Mouse (Mus musculus): ENCODE results near the gene Ddx25.
A peak's percentile ranks its signal among the peaks of the same experiment; 100 is the strongest.

Gene Ddx25

GRCm38 (mm10) chr9:35541488-35541887, 16.8 kb downstream of the Ddx25 start:
- DNase-seq (ENCODE audit: low spot score in 2 of 2): peak; percentile 59 to 64

- DNase-seq (ENCODE audit: low spot score in 2 of 2): no peak
Measured at GRCm38 (mm10) chr9:35541024-35541423, 17.3 kb downstream of the Ddx25 start.

- no peak for DNase-seq (ENCODE audit: low spot score in 2 of 2)
Measured at GRCm38 (mm10) chr9:35539001-35539750, 19.2 kb downstream of the Ddx25 start.

- DNase-seq (ENCODE audit: low spot score in 2 of 2): no peak
Measured at GRCm38 (mm10) chr9:35535876-35536275, 22.5 kb downstream of the Ddx25 start.

GRCm38 (mm10) chr9:35535110-35535509, 23.2 kb downstream of the Ddx25 start:
- peak; percentile 17 to 32 for DNase-seq (ENCODE audit: low spot score in 2 of 2)

- DNase-seq (ENCODE audit: low spot score in 2 of 2): no peak
Measured at GRCm38 (mm10) chr9:35533266-35533665, 25.1 kb downstream of the Ddx25 start.

GRCm38 (mm10) chr9:35529796-35530195, 28.5 kb downstream of the Ddx25 start:
- DNase-seq (ENCODE audit: low spot score in 2 of 2): no peak

- no peak for DNase-seq (ENCODE audit: low spot score in 2 of 2)
Measured at GRCm38 (mm10) chr9:35529141-35529540, 29.2 kb downstream of the Ddx25 start.

GRCm38 (mm10) chr9:35523941-35524411, 34.4 kb downstream of the Ddx25 start:
- peak; percentile 42 to 57 for DNase-seq (ENCODE audit: low spot score in 2 of 2)

GRCm38 (mm10) chr9:35523541-35523940, 34.8 kb downstream of the Ddx25 start:
- no peak for DNase-seq (ENCODE audit: low spot score in 2 of 2)

GRCm38 (mm10) chr9:35522821-35523515, 35.4 kb downstream of the Ddx25 start:
- DNase-seq (ENCODE audit: low spot score in 2 of 2): no peak

- no peak for DNase-seq (ENCODE audit: low spot score in 2 of 2)
Measured at GRCm38 (mm10) chr9:35522241-35522640, 36.1 kb downstream of the Ddx25 start.

- no peak for DNase-seq (ENCODE audit: low spot score in 2 of 2)
Measured at GRCm38 (mm10) chr9:35520631-35521348, 37.5 kb downstream of the Ddx25 start.

GRCm38 (mm10) chr9:35518169-35518568, 40.2 kb downstream of the Ddx25 start, which contains the start of gene Gm1113:
Gm1113 (minus strand) TSS chr9:35518269.
- no peak for DNase-seq (ENCODE audit: low spot score in 2 of 2)

GRCm38 (mm10) chr9:35516711-35517110, 41.6 kb downstream of the Ddx25 start:
- no peak for DNase-seq (ENCODE audit: low spot score in 2 of 2)

- DNase-seq (ENCODE audit: low spot score in 2 of 2): no peak
Measured at GRCm38 (mm10) chr9:35516182-35516581, 42.1 kb downstream of the Ddx25 start.

- no peak for DNase-seq (ENCODE audit: low spot score in 2 of 2)
Measured at GRCm38 (mm10) chr9:35513900-35514299, 44.4 kb downstream of the Ddx25 start.

GRCm38 (mm10) chr9:35508234-35508633, 50.1 kb downstream of the Ddx25 start:
- no peak for DNase-seq (ENCODE audit: low spot score in 2 of 2)

- no peak for DNase-seq (ENCODE audit: low spot score in 2 of 2)
Measured at GRCm38 (mm10) chr9:35502361-35503000, 55.8 kb downstream of the Ddx25 start.

- no peak for DNase-seq (ENCODE audit: low spot score in 2 of 2)
Measured at GRCm38 (mm10) chr9:35499946-35500345, 58.4 kb downstream of the Ddx25 start.

- no peak for DNase-seq (ENCODE audit: low spot score in 2 of 2)
Measured at GRCm38 (mm10) chr9:35495471-35495870, 62.9 kb downstream of the Ddx25 start.

- DNase-seq (ENCODE audit: low spot score in 2 of 2): no peak
Measured at GRCm38 (mm10) chr9:35494937-35495336, 63.4 kb downstream of the Ddx25 start.
